Mouse (Mus musculus) gastrocnemius, postnatal 10 days (tissue): Measurements from ENCODE around the gene Man1c1. TPM values are rescaled to one million over a fixed set of nuclear protein-coding genes. Genes with fewer than 3 reads are reported as not detected.

Experiments
- DNase-seq: peaks from one replicate; pipeline ENCODE4 v3.0.0; 2021; ENCODE audit warnings: mixed read lengths
- microRNA-seq, 2 experiments: library from miRNA; unstranded; fragments of <30 nt; microRNA quantifications; one replicate each; pipeline ENCODE4 v1.2.0; 2021
- total RNA-seq, 2 experiments: library from RNA; stranded (reverse); gene quantifications; 2 replicates each; pipeline ENCODE4 v1.2.3; 2021

The Man1c1 gene
- total RNA-seq, 2 experiments from 2014 or later, result 11.2 to 13.8 TPM

DNA sequence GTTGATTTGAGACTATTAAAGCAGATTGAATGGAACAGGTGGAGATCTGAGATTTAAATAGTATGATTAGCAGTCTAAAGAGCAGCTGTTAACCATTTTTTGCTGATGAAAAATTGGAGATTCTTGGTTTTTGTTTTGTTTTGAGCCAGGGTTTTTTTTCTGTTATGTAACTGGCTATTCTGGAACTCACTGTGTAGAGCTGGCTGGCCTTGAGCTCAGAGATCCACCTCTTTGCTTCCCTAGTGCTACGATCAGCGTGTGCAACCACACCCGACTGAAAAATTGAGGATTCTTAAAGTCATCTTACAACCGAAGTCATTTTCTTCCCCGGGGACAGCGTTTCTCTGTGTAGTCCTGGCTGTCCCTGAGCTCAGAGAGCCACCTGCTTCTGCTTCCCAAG is 192.4 kb downstream of the Man1c1 start:
- DNase-seq, result no peak

Small RNA genes within 50 kb of the gene (microRNA-seq; reads per million reads assigned to microRNA genes)
- gene Mir6403, result 0 reads per million in 2 experiments

Other genes with a start within 250 kb of the Man1c1 start
- gene Stmn1, start 236.0 kb downstream of the Man1c1 start, total RNA-seq, result 10 to 100 TPM; 71.2 to 74.5 TPM
- 1 to 10 TPM; 6.5 to 6.8 TPM for gene Paqr7, start 207.6 kb downstream of the Man1c1 start, total RNA-seq
- 1 to 10 TPM in 1 of 2 experiments, under 1 TPM in 1; 0.99 to 1.2 TPM for gene Aunip, start 193.3 kb downstream of the Man1c1 start, total RNA-seq
- gene Mtfr1l, start 168.9 kb downstream of the Man1c1 start, total RNA-seq, result 100 to 1,000 TPM; 113 to 129 TPM
- 10 to 100 TPM; 22.3 to 28.7 TPM for gene Selenon, start 152.1 kb downstream of the Man1c1 start, total RNA-seq
- gene Ldlrap1, start 63.7 kb upstream of the Man1c1 start, total RNA-seq, result 10 to 100 TPM; 11.9 to 17.3 TPM
- 10 to 100 TPM; 16.7 to 22.2 TPM for gene Maco1, start 149.1 kb upstream of the Man1c1 start, total RNA-seq
- 1 to 10 TPM in 1 of 2 experiments, under 1 TPM in 1; 0.26 to 1.4 TPM for gene Rhd, start 160.2 kb upstream of the Man1c1 start, total RNA-seq
- gene Tmem50a, start 210.7 kb upstream of the Man1c1 start, total RNA-seq, result 10 to 100 TPM; 49.9 to 55.1 TPM
- gene Rsrp1, start 219.3 kb upstream of the Man1c1 start, total RNA-seq, result 100 to 1,000 TPM in 1 of 2 experiments, 10 to 100 TPM in 1; 91.9 to 142 TPM
- gene Syf2, start 226.6 kb upstream of the Man1c1 start, total RNA-seq, result 10 to 100 TPM; 43.5 to 43.7 TPM